Mouse (Mus musculus): Measurements from ENCODE around the gene Pcolce2. TPM values are rescaled to one million over a fixed set of nuclear protein-coding genes. Genes with fewer than 3 reads are reported as not detected.
"Not testable (repeated sequence)": the region's sequence is repeated elsewhere in the genome, so short reads cannot be mapped to it uniquely, and the experiment has no call there.

The Pcolce2 gene
- polyA plus RNA-seq, 1 experiment from 2014 or later, result 17.0 TPM

- ATAC-seq (ENCODE audit: low FRiP score, low read depth), result no peak
- H3K4me3 ChIP-seq, result no peak overlapping the region
- H3K4me1 ChIP-seq, result no peaks in the 10 kb centered on the region
- no peak overlapping the region for H3K9ac ChIP-seq
- no peaks in the 10 kb centered on the region for H3K36me3 ChIP-seq
- H3K27ac ChIP-seq, result no peak overlapping the region
- H3K27me3 ChIP-seq, result no peaks in the 10 kb centered on the region
- 67% methylated on average over 14 of the region's 14 CpGs for WGBS
- no peaks in the 10 kb centered on the region for H3K9me3 ChIP-seq
- no peak overlapping the region for H3K4me2 ChIP-seq (replicated peaks)
Measured at GRCm38 (mm10) chr9:95614861-95615615, 22.4 kb upstream of the Pcolce2 start.

DNA sequence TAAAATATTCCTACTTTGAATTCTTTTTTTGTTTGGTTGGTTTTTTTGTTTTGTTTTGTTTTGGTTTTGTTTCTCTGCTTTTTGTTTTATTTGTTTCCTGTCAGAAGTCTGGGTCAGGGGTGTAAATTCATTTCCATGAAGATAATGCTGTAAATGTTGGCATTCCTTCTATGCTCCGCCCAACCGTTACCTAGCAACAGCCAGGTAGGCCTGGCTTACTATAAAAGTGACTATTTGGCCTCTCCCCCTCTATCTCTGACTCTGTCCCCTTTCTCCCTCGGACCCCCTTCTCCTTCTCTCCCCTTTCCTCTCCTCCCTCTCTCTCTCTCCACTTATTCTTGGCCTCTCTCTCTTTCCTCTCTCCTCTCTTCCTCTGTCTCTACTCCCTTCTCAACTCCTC, 21.4 kb upstream of the Pcolce2 start:
- H3K9ac ChIP-seq, result no peak overlapping the region
- ATAC-seq (ENCODE audit: low FRiP score, low read depth), result no peak
- H3K36me3 ChIP-seq, result no peaks in the 10 kb centered on the region
- no peaks in the 10 kb centered on the region for H3K27me3 ChIP-seq
- H3K4me2 ChIP-seq (replicated peaks), result no peak overlapping the region
- H3K4me1 ChIP-seq, result no peaks in the 10 kb centered on the region
- no peaks in the 10 kb centered on the region for H3K9me3 ChIP-seq
- H3K4me3 ChIP-seq, result no peak overlapping the region
- H3K27ac ChIP-seq, result no peak overlapping the region
- 84% methylated on average over 3 of the region's 3 CpGs for WGBS

DNA sequence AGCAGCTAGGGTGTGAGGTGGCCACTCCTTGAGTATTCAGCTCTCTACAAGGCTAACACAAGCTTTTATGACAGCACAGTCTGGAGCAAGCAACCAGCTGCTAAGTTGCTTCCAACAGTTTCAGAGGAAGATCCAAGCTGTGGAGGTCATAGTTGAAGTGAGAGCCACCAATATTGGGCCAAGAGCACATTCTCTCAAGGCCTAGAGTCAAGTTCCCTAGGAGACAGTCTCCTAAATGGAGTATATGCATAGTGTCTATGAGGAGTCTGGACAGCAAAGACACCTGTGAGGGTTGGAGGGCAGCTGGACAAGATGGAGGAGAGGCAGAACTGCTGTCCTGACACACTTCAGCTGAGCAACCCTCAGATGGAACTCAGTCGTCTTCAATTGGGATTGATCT, 18.8 kb upstream of the Pcolce2 start:
- 96% methylated on average over 1 of the region's 1 CpGs for WGBS
- ATAC-seq (ENCODE audit: low FRiP score, low read depth), result no peak

DNA sequence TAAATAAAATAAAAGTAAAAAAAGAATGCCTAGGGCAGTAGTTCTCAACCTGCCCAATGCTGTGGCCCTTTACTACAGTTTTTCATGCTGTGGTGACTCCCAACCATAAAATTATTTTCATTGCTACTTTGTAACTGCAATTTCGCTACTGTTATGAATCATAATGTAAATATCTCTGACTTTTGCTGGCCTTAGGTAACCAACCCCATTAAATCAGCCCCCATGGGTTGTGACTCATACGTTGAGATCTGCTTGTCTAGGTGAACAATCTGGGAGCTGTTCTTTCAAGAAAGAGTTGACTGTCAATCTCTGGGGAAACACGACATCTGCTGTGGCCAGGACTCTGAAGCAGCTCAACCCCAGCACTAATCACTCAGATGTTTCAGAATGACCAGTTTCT, 13.3 kb upstream of the Pcolce2 start:
- Histone ChIP-seq H3K4me2 (replicated peaks) (no peak overlapping the region), H3K4me1 (no peaks in the 10 kb centered on the region), H3K27ac (no peak overlapping the region), H3K9me3 (0 out of 2 replicates have a peak, but pooled peaks cover 5% of the 10 kb centered on the region), H3K4me3 (no peak overlapping the region), H3K36me3 (no peaks in the 10 kb centered on the region), H3K9ac (no peak overlapping the region), H3K27me3 (no peaks in the 10 kb centered on the region)
- 88% methylated on average over 3 of the region's 3 CpGs for WGBS
- no peak for ATAC-seq (ENCODE audit: low FRiP score, low read depth)

More for the DNA sequence above, 18.8 kb upstream of the Pcolce2 start:
- H3K27ac ChIP-seq, result no peak overlapping the region
- no peak overlapping the region for H3K9ac ChIP-seq
- no peak overlapping the region for H3K4me3 ChIP-seq
- no peaks in the 10 kb centered on the region for H3K9me3 ChIP-seq
- H3K27me3 ChIP-seq, result no peaks in the 10 kb centered on the region
- H3K4me2 ChIP-seq (replicated peaks), result no peak overlapping the region
- no peaks in the 10 kb centered on the region for H3K4me1 ChIP-seq
- no peaks in the 10 kb centered on the region for H3K36me3 ChIP-seq

- Histone ChIP-seq H3K9me3 (0 out of 2 replicates have a peak, but pooled peaks cover 8% of the 10 kb centered on the region), H3K36me3 (no peaks in the 10 kb centered on the region), H3K27me3 (no peaks in the 10 kb centered on the region), H3K27ac (no peak overlapping the region), H3K4me3 (no peak overlapping the region), H3K9ac (no peak overlapping the region), H3K4me2 (replicated peaks) (no peak overlapping the region), H3K4me1 (no peaks in the 10 kb centered on the region)
- 86% methylated on average over 6 of the region's 6 CpGs for WGBS
- ATAC-seq (ENCODE audit: low FRiP score, low read depth), result no peak
Measured at GRCm38 (mm10) chr9:95628439-95628948, 8.9 kb upstream of the Pcolce2 start.

DNA sequence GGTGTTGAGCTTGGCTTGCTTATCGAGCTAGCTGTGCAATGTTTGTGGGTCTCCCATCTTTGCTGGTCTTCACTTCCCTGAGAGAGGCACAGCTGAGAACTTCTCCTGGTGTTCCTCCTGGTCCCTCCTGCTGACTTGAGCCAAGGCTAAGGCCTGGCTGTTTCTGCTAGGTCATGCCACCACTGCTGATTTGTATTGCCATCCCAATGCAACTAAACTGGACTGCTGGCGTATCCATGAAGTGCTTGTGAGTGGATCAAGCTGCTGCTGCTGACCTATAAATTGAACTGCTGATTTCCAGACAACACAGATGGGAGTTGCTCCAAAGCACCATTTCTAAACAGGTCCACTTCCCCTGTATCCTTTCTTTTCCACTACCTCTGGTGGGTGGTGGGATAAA, 7.8 kb upstream of the Pcolce2 start:
- H3K9me3 ChIP-seq; H3K4me2 ChIP-seq (replicated peaks); H3K27me3 ChIP-seq; ATAC-seq (ENCODE audit: low FRiP score, low read depth); H3K9ac ChIP-seq; H3K4me3 ChIP-seq; H3K36me3 ChIP-seq; H3K4me1 ChIP-seq; H3K27ac ChIP-seq: not testable (repeated sequence)
- WGBS, result 93% methylated on average over 2 of the region's 2 CpGs

GRCm38 (mm10) chr9:95636395-95636794, 1.0 kb upstream of the Pcolce2 start:
- H3K4me2 ChIP-seq (replicated peaks), result peak overlapping the region; percentile 82; the same call in 1 of the 2 replicates

GRCm38 (mm10) chr9:95639919-95640318, 2.5 kb downstream of the Pcolce2 start:
- no peaks in the 10 kb centered on the region for H3K36me3 ChIP-seq
- 0 out of 2 replicates have a peak, but pooled peaks cover 2% of the 10 kb centered on the region for H3K27me3 ChIP-seq
- no peak for ATAC-seq (ENCODE audit: low FRiP score, low read depth)
- H3K4me1 ChIP-seq, result peaks cover 31% of the 10 kb centered on the region
- H3K27ac ChIP-seq, result no peak overlapping the region
- no peak overlapping the region for H3K4me2 ChIP-seq (replicated peaks)
- H3K9ac ChIP-seq, result no peak overlapping the region
- H3K4me3 ChIP-seq, result no peak overlapping the region
- H3K9me3 ChIP-seq, result no peaks in the 10 kb centered on the region
- WGBS, result 39% methylated on average over 4 of the region's 4 CpGs

More at GRCm38 (mm10) chr9:95636395-95636794, 1.0 kb upstream of the Pcolce2 start:
- Histone ChIP-seq H3K4me1 (peaks cover 24% of the 10 kb centered on the region), H3K36me3 (no peaks in the 10 kb centered on the region), H3K9me3 (no peaks in the 10 kb centered on the region), H3K4me3 (peak overlapping the region; percentile 56; the same call in 1 of the 2 replicates), H3K9ac (no peak overlapping the region), H3K27me3 (0 out of 2 replicates have a peak, but pooled peaks cover 2% of the 10 kb centered on the region), H3K27ac (no peak overlapping the region)
- no peak for ATAC-seq (ENCODE audit: low FRiP score, low read depth)
- 53% methylated on average over 4 of the region's 4 CpGs for WGBS

GRCm38 (mm10) chr9:95645926-95646325, 8.5 kb downstream of the Pcolce2 start:
- WGBS, result 94% methylated on average over 8 of the region's 8 CpGs
- no peaks in the 10 kb centered on the region for H3K36me3 ChIP-seq
- H3K27me3 ChIP-seq, result no peaks in the 10 kb centered on the region
- ATAC-seq (ENCODE audit: low FRiP score, low read depth), result no peak
- no peak overlapping the region for H3K4me2 ChIP-seq (replicated peaks)
- H3K9me3 ChIP-seq, result no peaks in the 10 kb centered on the region
- H3K9ac ChIP-seq, result no peak overlapping the region
- no peak overlapping the region for H3K27ac ChIP-seq
- peaks cover 8% of the 10 kb centered on the region; the same call in 1 of the 2 replicates for H3K4me1 ChIP-seq
- no peak overlapping the region for H3K4me3 ChIP-seq

DNA sequence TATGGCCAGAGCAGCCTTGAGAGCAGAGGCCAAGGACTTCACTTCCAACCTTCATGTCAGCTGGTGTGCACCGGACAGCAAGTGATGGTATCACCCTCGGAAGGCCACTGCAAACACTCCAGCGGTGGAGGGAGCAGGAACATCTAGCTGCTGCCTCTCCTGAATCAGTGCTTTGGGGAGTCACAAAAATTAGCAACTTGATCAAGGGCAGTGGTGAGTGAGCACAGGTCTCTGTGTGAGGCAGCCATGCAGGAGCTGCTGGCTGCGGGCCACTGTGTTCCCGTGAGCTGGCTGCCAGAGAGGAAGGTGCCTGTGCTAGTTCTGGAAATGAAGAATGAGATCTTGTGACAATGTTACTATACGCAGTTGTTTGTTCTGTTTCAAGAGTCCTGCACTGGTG, 16.0 kb downstream of the Pcolce2 start:
- no peak for ATAC-seq (ENCODE audit: low FRiP score, low read depth)

DNA sequence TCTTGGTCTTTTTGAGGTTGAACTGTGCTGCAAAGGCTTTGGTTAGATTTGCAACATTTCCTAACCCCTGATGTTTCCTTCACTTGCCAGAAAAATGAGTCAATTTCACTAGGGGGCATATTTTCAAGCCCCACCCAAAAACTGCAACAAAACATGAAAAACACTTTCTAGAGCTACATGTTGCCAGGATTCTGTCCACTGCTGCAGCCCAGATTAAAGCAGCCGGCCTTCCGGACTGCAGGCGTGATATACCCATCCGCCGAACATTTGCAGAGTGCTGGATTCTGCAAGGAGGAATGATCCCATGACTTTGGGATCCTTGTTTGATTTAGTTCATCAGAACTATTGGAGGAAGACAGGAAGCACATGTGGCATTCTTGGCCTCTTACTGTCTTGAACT, 17.0 kb downstream of the Pcolce2 start:
- Histone ChIP-seq H3K27me3 (no peaks in the 10 kb centered on the region), H3K4me1 (peaks cover 8% of the 10 kb centered on the region; the same call in 1 of the 2 replicates), H3K4me3 (no peak overlapping the region), H3K9me3 (no peaks in the 10 kb centered on the region), H3K9ac (no peak overlapping the region), H3K36me3 (no peaks in the 10 kb centered on the region), H3K27ac (no peak overlapping the region), H3K4me2 (replicated peaks) (no peak overlapping the region)
- ATAC-seq (ENCODE audit: low FRiP score, low read depth), result no peak
- 97% methylated on average over 5 of the region's 5 CpGs for WGBS

More for the DNA sequence above, 16.0 kb downstream of the Pcolce2 start:
- no peaks in the 10 kb centered on the region for H3K27me3 ChIP-seq
- H3K27ac ChIP-seq, result no peak overlapping the region
- H3K4me1 ChIP-seq, result peaks cover 8% of the 10 kb centered on the region; the same call in 1 of the 2 replicates
- H3K9me3 ChIP-seq, result no peaks in the 10 kb centered on the region
- no peaks in the 10 kb centered on the region for H3K36me3 ChIP-seq
- H3K4me3 ChIP-seq, result no peak overlapping the region
- no peak overlapping the region for H3K9ac ChIP-seq
- WGBS, result 82% methylated on average over 6 of the region's 6 CpGs
- H3K4me2 ChIP-seq (replicated peaks), result no peak overlapping the region

DNA sequence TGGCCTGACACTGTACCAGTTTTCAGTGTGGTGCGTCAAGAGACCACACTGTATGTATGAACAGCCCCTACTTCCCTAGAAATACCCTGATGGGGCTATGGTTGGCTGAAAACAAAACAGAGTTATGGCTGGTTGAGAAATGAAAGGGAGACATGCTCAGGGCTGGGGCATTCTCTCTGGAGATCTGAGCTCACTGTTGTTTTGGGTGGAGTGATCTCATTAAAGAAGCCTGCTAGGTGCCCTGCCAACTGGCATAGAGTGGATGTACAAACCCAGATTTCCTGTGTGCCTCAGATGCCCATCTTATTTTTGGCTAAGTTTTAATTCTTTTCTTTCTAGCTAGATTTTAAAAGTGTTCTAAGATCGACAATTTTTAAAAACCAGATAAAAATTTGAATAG, 20.5 kb downstream of the Pcolce2 start:
- no peaks in the 10 kb centered on the region for H3K27me3 ChIP-seq
- 87% methylated on average over 2 of the region's 2 CpGs for WGBS
- peaks cover 8% of the 10 kb centered on the region; the same call in 1 of the 2 replicates for H3K4me1 ChIP-seq
- no peaks in the 10 kb centered on the region for H3K9me3 ChIP-seq
- H3K36me3 ChIP-seq, result no peaks in the 10 kb centered on the region
- ATAC-seq (ENCODE audit: low FRiP score, low read depth), result no peak
- H3K4me3 ChIP-seq, result no peak overlapping the region
- H3K4me2 ChIP-seq (replicated peaks), result no peak overlapping the region
- no peak overlapping the region for H3K27ac ChIP-seq
- no peak overlapping the region for H3K9ac ChIP-seq

All from limb, embryonic 13.5 days (tissue).